Mouse (Mus musculus): ENCODE data around the gene Thsd4.

Gene Thsd4

DNA sequence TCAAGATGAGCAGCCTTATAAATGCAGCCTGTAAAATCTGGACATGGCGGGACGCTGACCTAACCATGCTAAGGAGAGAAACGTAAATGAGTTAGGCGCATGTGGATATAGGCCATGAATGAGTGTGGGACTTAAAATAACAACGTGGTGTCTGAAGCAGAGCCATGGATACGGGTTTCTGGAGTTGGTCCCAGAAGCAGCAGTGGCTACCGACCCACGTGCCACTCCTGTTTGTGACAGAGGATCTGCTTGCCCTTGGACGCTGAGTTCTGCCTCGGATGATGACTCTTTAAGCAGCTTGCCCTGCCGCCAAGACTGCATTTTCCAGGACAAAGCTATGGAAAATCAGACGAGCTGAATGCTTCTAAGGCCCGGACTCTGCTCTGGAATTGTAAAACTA lies 262.2 kb downstream of the Thsd4 start:
- DNase-seq, result no peak

DNA sequence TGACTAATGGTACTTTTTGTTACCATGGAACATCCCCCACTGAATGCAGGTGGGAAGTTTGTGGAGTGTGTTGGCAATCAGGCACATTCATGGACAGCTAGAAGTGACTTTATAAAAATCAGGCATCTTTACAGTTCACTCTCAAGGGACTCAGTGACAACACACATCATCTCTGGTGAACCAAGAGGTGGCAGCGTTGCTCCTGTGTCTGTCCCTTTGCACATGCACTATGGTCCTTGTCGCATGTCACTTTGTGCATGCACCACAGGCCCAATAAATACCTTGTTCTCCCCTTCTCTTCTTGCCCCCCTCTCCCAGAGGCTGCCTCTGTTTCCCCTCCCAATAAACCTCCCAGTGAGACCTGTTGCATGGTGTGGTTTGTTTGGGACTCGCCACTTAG lies 270.1 kb downstream of the Thsd4 start:
- DNase-seq, result peak; percentile 23 to 62

DNA sequence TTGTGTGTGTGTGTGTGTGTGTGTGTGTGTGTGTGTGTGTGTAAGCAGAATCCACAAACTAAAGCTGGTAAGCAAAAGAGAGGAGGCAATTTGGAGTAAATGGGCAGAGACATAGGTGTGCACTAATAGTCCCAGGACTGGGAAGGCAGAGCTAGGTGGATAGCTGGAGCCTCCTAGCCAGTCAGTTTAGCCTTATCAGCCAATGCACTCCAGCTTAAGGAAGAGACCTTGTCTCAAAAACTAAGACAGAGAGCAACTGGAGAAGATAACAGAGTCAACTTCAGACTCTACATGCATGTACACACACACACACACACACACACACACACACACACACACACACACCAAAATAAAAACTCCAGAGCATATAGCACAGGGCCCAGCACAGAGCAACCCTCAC lies 271.4 kb downstream of the Thsd4 start:
- no peak for DNase-seq

DNA sequence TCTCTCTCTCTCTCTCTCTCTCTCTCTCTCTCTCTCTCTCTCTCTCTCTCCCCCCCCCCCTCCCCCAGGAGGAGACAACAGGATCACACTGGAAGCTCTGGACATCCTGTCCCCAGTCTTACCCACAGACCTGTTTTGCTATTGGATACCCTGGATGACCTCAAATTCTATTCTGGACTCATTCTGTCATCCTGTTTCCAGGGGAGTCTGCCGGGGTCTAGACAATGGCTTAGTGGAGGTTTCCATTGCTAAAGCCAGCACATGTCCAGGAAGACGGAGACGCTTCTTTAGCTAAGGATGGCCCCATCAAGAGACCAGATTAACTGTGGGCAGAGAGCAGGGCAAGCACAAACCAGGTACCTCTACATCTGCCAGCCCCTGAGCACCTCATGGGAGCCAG lies 273.8 kb downstream of the Thsd4 start:
- DNase-seq, result peak in 1 of 2 experiments; percentile 41

DNA sequence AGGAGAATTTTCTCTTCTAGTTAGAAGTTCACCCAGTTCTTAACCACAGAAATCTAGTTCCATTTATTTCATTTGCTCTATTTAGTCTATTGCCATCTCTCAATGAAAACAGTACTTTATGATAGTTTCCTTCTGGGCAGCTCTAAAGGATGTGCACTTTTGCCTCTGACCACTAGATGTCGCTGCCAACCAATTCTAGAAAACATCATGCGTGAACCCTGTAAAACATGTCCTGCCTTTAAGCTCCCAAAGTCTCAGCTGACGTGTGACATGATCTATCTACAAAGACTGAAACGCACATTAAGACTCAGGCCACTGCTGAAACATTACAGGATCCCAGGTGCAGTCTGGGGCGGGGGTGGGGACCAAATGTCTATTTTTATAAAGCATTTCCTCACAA lies 276.9 kb downstream of the Thsd4 start:
- peak; percentile 64 to 84 for DNase-seq

DNA sequence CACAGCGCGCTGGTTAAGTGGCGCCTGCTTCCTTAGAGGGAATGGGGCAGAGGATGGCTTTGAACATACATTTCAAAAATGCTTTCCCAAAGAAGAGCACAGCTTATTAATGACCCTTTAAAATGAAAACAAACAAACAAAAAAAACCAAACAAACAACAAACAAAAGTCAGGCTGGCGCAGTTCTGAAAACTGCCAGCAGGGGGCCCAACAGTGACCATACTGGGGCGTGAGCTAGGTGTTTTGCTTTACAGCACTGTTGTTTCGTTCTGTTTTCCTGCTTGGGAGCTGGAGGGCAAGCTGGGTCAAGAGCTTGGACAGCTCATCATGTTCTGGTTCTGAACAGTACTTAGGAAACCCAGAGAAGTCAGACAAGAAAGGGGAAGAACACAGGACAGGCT lies 278.3 kb downstream of the Thsd4 start:
- peak in 1 of 2 experiments; percentile 62 for DNase-seq

DNA sequence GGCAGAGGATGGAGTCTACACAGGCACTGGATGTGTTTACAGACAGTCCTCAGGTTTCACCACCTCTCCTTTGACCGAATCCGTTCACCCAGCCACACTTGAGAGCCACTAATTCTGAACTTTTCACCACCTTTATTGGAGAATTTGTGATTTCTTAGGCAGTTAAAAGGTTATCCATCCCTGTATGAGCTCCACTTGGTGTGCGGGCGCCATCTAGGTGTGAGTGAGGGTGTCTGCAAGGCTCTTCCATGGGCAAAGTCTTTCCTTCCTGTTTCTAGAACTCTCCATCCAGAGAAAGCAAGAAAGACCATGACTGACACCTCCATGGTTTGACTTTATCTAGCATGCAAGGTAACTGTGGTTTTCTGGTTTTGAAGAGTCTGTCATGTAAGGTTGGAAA lies 284.2 kb downstream of the Thsd4 start:
- peak; percentile 36 to 77 for DNase-seq

DNA sequence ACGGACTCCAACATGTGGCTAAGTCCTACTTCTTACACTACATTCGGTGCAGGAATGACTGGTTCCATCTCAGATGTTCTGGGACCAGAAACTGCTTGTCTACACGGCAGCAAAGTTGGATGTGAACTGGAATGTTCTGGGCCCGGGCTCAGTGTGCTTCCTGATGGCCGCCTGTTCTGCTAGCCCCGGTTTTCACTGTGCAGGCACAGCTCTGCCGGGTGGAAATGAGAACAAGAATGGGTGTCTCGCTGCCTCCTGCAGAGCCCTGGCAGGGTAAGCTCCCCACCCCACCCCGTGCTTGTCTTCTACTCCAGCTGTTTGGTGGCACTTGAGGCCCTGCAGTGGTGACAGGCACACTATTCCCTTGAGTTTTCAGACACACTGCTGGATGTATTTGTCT lies 285.7 kb downstream of the Thsd4 start:
- no peak for DNase-seq

DNA sequence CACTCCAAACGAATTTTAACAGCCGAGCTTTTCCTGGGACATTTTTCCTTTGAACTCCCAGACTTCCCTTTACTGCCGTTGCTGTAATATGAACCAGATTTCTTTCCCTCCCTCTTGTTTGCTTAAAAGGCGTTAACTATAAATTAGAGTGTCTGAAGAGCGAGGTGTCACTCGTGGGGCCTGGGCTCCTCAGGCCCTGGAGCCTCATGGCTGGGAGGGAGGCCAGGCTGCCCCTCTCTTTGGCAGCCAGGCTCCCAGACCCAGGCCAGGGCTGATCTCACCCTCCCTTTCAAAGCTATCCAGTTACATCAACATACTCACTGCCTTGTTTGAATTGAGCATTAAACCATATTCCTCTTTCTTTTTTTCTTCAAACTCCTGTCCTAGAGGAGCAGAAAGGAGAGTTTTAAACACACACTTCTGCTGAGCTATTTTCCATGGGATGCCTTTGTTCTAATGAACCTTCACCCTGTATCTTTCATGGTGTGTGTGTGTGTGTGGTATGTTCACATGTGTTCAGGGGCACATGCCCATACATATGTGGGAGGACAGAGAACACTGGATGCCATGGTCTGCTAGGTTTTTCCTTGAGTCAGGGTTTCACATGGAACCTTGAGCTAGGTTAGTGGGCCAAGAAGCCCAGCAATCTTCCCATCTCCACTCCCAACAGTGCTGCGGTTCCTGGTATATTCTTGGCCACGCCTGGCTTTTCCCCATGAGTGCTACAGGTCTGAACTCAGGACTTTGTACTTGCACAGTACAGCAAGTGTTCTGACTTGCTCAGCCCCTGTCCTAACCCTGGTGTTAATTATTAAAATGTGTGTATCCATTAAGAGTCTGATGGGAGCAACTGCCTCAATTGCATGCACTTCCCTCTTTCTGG lies 287.4 kb downstream of the Thsd4 start:
- peak; percentile 68 to 85 for DNase-seq

DNA sequence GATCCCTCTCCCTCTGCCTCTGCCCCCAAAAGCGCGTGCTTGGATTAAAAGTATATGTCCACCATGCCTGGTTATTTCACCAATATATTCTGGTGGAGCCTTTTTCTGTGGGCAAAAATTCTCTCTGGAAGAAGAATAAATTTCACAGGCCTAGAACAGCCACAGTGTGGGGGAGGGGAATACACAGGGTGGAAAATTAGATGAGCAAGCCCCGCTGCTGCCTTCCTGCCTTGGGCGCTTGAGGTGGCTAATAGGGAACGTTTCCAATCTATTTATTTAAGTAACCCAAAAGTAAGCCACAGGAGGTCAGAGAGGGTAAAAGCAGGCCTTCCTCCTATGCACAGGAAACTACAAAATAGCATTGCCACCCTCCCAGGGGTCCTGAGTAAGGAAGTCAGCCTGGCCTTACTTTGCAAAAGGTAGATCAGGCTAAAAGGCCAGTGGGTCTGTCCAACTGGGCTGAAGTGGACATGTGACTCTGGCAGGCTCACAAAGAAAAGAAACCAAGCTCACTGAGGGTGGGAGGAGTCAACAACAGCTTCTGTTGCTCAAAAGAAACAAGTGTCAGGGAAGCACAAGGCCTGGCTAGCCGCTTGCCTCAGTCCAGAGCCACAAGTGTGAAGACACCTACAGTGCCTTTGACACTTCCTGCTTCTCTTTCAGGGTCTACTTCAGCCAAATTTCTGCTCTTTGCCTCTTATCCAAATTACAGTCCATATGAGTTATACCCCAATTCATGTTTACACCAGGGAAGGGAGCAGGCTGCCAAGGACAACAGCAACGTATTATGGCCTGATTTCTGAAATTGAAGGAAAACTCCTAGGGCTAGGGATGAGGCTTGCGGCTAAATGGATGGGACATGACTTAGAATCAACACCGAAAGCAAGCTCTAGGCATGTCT lies 289.6 kb downstream of the Thsd4 start:
- DNase-seq, result peak; percentile 31 to 49

DNA sequence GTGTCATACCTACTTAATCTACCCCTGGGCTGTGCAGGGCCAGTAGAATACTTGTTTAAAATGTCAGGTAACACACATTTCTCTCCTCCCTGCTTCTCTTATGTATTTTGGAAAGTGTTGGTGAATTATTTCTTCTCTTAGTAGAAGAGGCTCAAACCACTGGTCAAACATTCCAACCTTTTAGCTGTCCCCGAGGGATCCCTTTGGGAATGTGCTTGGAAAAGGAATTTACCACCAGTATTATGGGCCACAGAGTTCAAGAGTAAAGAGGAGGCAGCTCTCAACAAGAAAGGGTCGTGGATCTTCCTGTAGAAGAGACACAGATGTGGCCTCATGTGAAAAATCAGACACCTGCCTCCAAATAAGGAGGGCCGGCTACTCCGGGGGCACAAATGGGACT lies 292.4 kb downstream of the Thsd4 start:
- no peak for DNase-seq

DNA sequence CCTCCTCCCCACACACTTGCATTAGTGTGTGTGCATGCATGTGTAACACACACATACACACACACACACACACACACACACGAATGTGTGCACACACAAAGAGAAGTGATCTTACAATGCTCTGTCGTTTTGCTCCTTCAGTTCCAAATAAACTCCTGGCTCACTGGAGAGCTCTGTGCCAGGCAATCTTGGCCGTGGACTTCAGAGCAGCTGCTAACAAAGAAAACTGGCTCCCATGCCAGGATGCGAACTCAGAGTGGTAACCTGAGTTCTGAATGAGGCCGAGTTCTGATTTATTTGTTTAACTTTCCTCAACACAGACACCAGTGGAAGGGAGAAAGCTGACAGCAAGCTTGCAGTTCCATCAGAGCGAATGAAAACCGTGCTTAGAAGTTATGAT lies 294.1 kb downstream of the Thsd4 start:
- no peak for DNase-seq

DNA sequence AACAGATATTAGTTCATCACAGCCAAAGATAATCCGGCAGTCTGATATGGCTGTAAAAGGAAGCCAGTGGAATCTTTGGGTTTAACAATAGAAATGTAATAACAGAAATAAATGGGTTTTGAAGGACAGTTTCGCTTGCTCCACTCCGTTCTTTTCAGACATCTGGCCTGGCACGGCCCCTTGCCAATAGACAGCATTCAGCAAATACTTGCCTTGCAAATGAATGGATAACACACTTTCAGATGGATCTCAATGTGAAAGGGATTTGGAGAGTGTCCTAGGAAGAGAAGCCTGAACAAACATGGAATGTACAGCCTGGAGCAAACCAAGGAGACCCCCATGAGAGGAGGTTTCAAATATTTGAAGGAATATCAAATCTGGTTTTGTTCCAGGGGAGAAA lies 295.2 kb downstream of the Thsd4 start:
- DNase-seq, result no peak

DNA sequence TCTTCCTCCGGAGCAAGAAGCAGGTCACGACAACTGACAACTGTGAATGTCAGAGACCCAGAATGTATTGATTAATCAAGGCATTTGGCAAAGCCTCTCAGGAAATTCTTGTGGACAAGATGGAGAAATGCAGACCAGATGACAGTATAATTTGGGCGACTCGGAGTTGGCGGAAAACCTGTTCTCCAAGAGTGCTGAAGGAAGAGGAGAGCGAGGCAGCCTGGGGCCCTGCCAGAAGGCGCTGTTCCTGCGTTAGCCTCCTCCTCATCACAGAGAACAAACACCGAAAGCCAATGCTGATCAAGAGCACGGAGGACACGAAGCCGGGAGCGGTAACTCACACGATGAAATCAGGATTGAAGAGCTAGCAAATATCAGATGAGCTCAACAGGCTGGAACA lies 295.7 kb downstream of the Thsd4 start:
- no peak for DNase-seq

DNA sequence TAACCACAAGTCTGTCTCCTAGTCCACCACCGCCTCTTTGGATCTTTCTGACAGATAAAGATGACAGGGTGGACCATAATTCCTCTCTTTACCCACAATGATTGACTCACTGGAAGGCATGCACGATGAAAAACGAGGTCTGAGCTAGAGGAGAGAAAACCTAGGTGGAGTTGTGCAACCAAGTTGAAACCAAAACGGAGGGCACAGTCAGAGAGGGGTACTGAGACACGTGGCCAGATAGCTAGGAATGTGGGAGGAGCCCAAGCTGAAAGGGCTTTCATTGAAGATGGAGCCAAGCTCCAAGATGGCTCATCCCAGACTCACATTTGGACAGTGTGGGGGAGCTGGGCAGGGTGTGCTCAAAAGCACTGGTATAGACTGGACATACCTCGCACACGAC lies 296.4 kb downstream of the Thsd4 start:
- no peak for DNase-seq

DNA sequence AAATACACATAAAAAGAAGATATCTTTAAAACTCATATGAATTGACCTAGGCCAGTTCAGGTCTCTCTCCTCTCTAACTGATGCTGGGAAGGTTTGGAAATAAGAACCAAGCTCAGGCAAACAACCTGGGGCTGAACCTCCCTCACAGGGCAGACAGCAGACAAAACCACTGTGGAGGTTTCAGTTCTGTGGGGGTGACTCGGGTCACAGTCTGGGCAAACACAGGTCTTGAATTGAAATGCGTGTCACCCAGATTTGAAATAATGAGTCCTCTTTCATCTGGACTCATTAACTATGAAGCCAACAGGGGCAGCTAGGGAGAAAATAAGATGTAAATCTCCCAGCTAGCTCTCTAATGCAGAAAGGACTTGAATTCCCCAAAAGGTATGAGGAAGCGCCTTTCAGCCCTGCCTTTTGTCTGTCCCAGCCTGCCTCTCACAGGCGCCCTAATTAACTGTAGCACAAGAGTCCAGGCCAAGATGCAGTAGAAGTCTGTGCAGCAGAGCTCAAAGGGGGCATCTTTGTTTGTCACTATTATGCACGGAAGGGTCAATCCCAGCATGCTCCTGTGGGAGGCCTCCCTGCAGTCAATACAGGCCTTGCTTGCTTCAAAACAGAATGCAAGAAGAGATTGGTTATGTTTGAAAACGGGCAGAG lies 297.7 kb downstream of the Thsd4 start:
- DNase-seq, result no peak

DNA sequence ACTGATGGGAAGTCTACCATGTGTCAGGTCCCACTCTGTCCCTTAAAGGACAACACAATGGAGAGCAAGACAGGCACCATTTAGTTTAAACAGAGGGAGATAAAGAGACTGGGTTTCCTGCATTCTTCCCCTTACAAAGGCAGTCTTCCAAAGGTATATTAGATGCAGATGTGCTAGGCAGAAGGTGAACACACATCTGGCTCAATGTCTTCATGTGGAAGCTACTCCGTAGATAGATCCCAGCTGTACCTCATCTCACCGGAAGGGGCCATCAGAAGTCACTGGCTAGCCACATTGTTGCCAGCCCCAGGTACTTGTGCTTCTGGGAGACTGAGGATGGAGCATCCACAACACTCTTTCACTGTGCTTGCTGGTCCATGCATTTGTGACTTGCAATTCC lies 301.4 kb downstream of the Thsd4 start:
- DNase-seq, result no peak

DNA sequence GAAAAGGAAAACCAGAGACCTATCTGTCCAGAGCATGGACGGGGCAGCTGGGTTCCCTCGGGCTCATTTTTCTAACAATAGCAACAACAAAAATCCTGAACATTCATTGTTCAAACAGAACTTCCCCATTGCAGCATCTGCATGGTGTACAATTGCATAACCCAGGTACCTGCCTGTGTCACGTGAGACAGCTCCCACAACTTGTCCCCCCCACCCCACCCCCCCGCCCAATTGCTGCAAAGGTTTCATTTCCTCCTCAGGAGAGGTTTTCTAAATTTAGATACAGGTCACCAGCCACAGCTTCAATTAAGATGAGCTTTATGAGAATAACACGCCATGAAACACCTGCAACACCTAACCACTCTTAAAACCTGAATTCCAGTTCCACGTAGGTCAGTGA lies 303.4 kb downstream of the Thsd4 start:
- no peak for DNase-seq

DNA sequence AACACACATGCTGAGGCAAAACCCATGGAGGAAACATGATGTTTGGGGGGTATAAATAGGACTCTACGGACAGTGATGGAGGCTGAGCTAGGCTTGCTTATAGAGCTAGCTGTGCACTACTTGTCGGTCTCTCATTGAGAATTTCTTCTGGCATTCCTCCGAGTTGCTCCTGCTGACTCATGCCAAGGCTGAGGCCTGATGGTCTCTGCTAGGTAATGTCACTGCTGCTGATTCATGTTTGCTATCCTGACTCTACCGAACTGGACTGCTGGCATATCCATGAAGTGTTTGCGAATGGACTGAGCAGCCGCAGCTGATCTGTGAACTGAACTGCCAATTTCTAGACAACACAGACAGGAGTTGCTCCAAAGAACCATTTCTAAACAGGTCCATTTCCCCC lies 305.8 kb downstream of the Thsd4 start:
- no peak for DNase-seq

DNA sequence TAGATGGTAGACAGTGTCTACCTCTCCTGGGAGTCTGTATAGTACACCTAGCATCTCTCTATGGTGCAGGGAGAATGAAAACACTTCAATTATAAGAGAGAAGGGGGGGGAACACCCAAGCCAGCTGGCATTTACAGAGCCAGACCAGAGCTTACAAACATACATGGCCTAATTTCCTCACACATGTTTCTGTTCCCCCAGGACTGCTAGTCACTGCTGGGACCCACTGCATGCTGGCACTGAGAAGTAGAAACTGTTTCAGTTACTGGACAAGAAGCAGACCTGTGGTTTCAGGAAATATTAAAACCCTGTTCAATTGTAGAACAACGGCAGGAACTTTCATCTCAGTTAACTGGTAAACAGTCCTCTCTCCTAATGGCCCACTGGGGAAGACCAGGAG lies 308.7 kb downstream of the Thsd4 start:
- DNase-seq, result no peak

DNA sequence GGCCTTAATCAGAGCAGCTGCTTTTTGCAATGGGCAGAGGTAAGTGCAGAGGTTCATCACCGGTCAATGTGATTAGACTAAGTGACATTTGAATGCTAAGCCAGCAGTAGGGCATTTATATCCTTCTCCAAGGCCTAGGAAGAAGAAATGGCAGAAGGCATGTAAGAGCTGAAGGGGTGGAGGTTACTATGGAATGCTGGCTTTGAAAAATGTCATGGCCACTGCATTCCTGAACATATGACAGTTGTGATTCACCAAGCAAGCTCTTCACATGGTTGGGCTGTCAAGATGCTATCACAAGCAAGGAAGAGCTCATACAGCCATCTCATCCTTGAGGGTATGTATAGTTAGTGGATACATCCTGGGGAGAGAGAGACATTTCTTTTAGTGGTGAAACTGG lies 313.0 kb downstream of the Thsd4 start:
- DNase-seq, result no peak

DNA sequence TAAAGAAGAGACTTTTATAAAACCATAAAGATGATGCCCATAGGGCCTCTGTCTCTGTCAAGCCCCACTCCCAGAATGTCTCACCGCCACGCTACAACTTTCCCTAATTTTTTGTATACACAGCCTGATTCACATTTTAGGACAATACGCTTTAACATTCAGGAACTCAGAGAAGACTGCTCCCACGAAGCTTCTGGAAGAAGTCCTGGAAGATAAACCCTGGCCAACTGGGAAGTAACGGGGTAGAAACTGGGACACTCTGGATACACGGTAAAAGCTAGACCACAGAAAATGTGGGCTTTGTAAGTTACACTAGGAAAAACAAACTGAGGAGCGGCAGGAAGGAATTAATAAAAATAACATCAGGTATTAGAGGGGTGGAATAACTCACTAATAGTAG lies 318.7 kb downstream of the Thsd4 start:
- no peak for DNase-seq

DNA sequence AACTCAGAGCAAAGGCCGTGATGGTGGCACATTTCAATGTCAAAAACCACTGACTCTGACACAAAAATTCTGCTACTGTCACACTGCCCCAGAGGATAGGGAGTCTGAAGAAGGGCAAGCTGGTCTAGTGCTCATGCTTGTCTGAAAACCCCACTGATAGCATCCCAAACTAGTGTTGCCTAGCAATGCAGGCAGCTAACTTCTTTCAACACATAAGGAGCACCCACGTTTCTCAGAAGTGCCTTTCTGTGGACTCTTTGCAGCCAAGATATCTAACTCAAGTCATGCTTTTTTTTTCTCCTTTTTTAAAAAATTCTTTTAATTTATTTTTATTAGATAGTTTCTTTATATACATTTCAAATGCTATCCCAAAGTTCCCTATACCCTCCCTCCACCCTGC lies 321.4 kb downstream of the Thsd4 start:
- no peak for DNase-seq

Data from kidney, postnatal 36 days (tissue).